Mouse (Mus musculus) forebrain, embryonic 11.5 days (tissue): ENCODE results near the gene Zfp536. TPM values are rescaled to one million over a fixed set of nuclear protein-coding genes. Genes with fewer than 3 reads are reported as not detected.

ENCODE experiments used
- ATAC-seq: fragments of 200-750 bp; cut with Nextera tagmentation; replicated peaks from 2 replicates; pipeline ENCODE4 v1.8.0; 2017; ENCODE audit warnings: moderate TSS enrichment; ENCODE audit not compliant: low FRiP score
- DNase-seq: peaks from one replicate; pipeline ENCODE4 v3.0.0-alpha.2; 2017; ENCODE audit warnings: low spot score
- H3K27ac ChIP-seq: fragments of 300-500 bp; sonication (generic); 2 replicates; pipeline ENCODE4 v1.5.1; 2014; ENCODE audit warnings: low read depth, low read length
- H3K27me3 ChIP-seq: fragments of 300-500 bp; sonication (generic); 2 replicates; pipeline ENCODE4 v1.6.1; 2014; ENCODE audit warnings: mild to moderate bottlenecking, low read length, mixed read lengths; ENCODE audit not compliant: control insufficient read depth, insufficient read depth
- H3K36me3 ChIP-seq: fragments of 300-500 bp; sonication (generic); 2 replicates; pipeline ENCODE4 v1.6.1; 2014; ENCODE audit warnings: mild to moderate bottlenecking, low read length, moderate library complexity, mixed read lengths; ENCODE audit not compliant: control insufficient read depth, insufficient read depth
- H3K4me1 ChIP-seq: fragments of 300-500 bp; sonication (generic); replicated peaks from 2 replicates; pipeline ENCODE4 v1.6.1; 2014; ENCODE audit warnings: low read length, mixed read lengths; ENCODE audit not compliant: control insufficient read depth, insufficient read depth
- H3K4me2 ChIP-seq: fragments of 300-500 bp; sonication (generic); 2 replicates; pipeline ENCODE4 v1.6.1; 2014; ENCODE audit warnings: low read depth, mild to moderate bottlenecking, low read length, moderate library complexity, mixed read lengths; ENCODE audit not compliant: severe bottlenecking
- H3K4me3 ChIP-seq: fragments of 300-500 bp; sonication (generic); 2 replicates; pipeline ENCODE4 v1.5.1; 2014; ENCODE audit warnings: low read depth, low read length
- H3K9ac ChIP-seq: fragments of 300-500 bp; sonication (generic); 2 replicates; pipeline ENCODE4 v1.6.1; 2014; ENCODE audit warnings: low read length
- H3K9me3 ChIP-seq: fragments of 300-500 bp; sonication (generic); 2 replicates; pipeline ENCODE4 v1.6.1; 2016; ENCODE audit warnings: low read length, mixed read lengths; ENCODE audit not compliant: control insufficient read depth
- WGBS: fragments of 180-500 bp; shearing (Covaris S2); extraction: QIAGEN DNeasy Blood & Tissue Kit; methylation state at CpG from one replicate; pipeline ENCODE4 v1.1.7; 2014; 5-methylcytosine and 5-hydroxymethylcytosine counted together
- polyA plus RNA-seq: library from polyadenylated mRNA; unstranded; fragments of >200 nt; fragmentation: Nextera tagmentation; extraction: Ambion mirVana; gene quantifications from 2 replicates; pipeline ENCODE4 v1.2.1, GENCODE M21; 2014

Gene Zfp536
- polyA plus RNA-seq, 1 experiment from 2014 or later = 41.8 TPM

DNA sequence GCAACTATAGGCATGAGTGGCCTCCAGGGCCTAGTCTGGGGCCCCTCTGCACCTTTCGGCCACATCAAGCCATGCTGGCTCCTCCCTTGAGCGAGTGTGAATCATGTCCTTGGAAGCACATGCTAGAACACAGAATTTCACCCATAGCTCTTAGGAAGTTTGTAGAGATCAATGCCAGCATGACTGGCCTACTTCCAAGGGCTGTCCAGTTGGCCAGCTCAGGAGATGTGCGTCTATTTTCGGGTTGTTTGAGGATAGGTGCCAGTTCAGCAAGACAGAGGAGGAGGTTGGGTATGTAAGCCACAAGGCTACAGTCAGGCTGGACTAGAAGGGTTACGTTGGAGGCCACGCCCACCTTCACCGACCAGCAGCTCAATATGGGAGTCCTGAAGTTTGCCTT, 201.4 kb downstream of the Zfp536 start:
- DNase-seq (no peak), ATAC-seq (no peak)
- H3K4me1 ChIP-seq = no peaks in the 10 kb centered on the region
- no peaks in the 10 kb centered on the region; the same call in 1 of the 2 replicates for H3K36me3 ChIP-seq
- no peak overlapping the region for H3K4me3 ChIP-seq
- no peaks in the 10 kb centered on the region for H3K9me3 ChIP-seq
- 92% methylated on average over 7 of the region's 7 CpGs for WGBS
- no peaks in the 10 kb centered on the region for H3K27me3 ChIP-seq
- H3K27ac ChIP-seq = no peak overlapping the region
- no peak overlapping the region for H3K4me2 ChIP-seq
- no peak overlapping the region for H3K9ac ChIP-seq

- peaks cover 19% of the 10 kb centered on the region for H3K4me1 ChIP-seq
- no peaks in the 10 kb centered on the region for H3K27me3 ChIP-seq
- H3K9me3 ChIP-seq = no peaks in the 10 kb centered on the region
- no peak overlapping the region for H3K4me2 ChIP-seq
- H3K27ac ChIP-seq = no peak overlapping the region
- no peaks in the 10 kb centered on the region; the same call in 1 of the 2 replicates for H3K36me3 ChIP-seq
- H3K4me3 ChIP-seq = no peak overlapping the region
- ATAC-seq (no peak), DNase-seq (no peak)
- no peak overlapping the region for H3K9ac ChIP-seq
- 82% methylated on average over 31 of the region's 31 CpGs for WGBS
Measured at GRCm38 (mm10) chr7:37568811-37569500, 204.5 kb downstream of the Zfp536 start.

- no peak for ATAC-seq
- no peaks in the 10 kb centered on the region for H3K27me3 ChIP-seq
Measured at GRCm38 (mm10) chr7:37568041-37568440, 205.4 kb downstream of the Zfp536 start.

GRCm38 (mm10) chr7:37566019-37566418, 207.4 kb downstream of the Zfp536 start:
- WGBS = 18% methylated on average over 9 of the region's 9 CpGs
- ATAC-seq (no peak), DNase-seq (no peak)
- no peak overlapping the region for H3K4me3 ChIP-seq
- peak overlapping the region; percentile 16; the same call in 1 of the 2 replicates for H3K4me2 ChIP-seq
- no peaks in the 10 kb centered on the region for H3K9me3 ChIP-seq
- no peaks in the 10 kb centered on the region; the same call in 1 of the 2 replicates for H3K36me3 ChIP-seq
- H3K27ac ChIP-seq = peak overlapping the region; percentile 26; the same call in 1 of the 2 replicates
- H3K9ac ChIP-seq = peak overlapping the region; percentile 43
- H3K4me1 ChIP-seq = peaks cover 38% of the 10 kb centered on the region
- H3K27me3 ChIP-seq = no peaks in the 10 kb centered on the region

More at GRCm38 (mm10) chr7:37568041-37568440, 205.4 kb downstream of the Zfp536 start:
- Histone ChIP-seq H3K36me3 (no peaks in the 10 kb centered on the region; the same call in 1 of the 2 replicates), H3K27ac (no peak overlapping the region), H3K9ac (no peak overlapping the region), H3K4me3 (no peak overlapping the region), H3K9me3 (no peaks in the 10 kb centered on the region), H3K4me2 (no peak overlapping the region), H3K4me1 (peaks cover 22% of the 10 kb centered on the region)
- WGBS = 94% methylated on average over 14 of the region's 14 CpGs
- no peak for DNase-seq

DNA sequence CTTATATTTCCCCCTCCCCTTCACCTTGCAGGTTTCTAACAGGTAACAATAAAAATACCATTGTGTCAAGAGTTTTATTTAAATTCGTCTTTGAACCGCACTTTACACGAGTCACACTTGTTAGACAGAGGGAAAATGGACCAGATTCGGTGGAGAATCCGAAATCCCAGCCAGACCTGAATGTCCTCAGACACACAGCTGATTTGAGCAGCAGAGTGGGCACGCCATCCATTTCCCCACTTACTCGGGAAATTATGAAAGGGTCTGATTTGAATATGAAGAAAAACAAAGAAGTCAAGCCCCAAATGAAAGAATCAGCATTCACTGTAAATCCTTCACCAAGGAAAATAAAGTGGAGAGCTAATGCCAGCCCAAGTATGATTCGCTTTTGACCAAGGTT, 208.1 kb downstream of the Zfp536 start:
- DNase-seq = no peak
- WGBS = 39% methylated on average over 8 of the region's 8 CpGs
- Histone ChIP-seq H3K27me3 (no peaks in the 10 kb centered on the region), H3K4me2 (no peak overlapping the region), H3K9me3 (no peaks in the 10 kb centered on the region), H3K36me3 (no peaks in the 10 kb centered on the region; the same call in 1 of the 2 replicates), H3K9ac (no peak overlapping the region; the same call in 1 of the 2 replicates), H3K4me1 (peaks cover 38% of the 10 kb centered on the region), H3K27ac (peak overlapping the region; percentile 26; the same call in 1 of the 2 replicates), H3K4me3 (no peak overlapping the region)
- ATAC-seq = no peak

DNA sequence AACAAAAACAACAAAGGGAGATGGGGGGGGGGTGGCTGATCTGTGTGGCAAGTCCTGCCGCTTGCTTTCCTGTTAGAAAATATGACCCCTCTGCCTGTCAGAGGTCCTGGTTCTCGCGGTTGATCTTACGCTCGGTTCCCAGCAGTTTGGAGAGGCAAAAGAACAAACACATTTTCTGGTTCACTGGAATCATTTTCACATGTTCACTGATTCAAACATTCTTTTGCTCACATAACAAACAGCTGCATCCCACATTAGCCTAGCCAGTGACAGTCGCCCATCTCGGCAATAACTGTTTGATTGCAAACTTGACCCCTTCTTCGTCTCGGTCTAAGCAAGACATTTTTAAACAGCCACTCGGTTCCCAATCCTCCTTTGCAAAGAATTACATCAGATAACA, 208.8 kb downstream of the Zfp536 start:
- Histone ChIP-seq H3K9ac (0 out of 2 replicates have a peak overlapping the region, but pooled peaks have one; percentile 1), H3K4me3 (no peak overlapping the region), H3K36me3 (no peaks in the 10 kb centered on the region; the same call in 1 of the 2 replicates), H3K4me1 (peaks cover 38% of the 10 kb centered on the region), H3K27ac (peak overlapping the region; percentile 44; the same call in 1 of the 2 replicates), H3K9me3 (no peaks in the 10 kb centered on the region), H3K4me2 (peak overlapping the region; percentile 28), H3K27me3 (no peaks in the 10 kb centered on the region)
- no peak for DNase-seq
- WGBS = 2% methylated on average over 10 of the region's 10 CpGs
- no peak for ATAC-seq

- whole genome bisulfite sequencing = 5% methylated on average over 6 of the region's 6 CpGs
Measured at GRCm38 (mm10) chr7:37563831-37564400, 209.5 kb downstream of the Zfp536 start.

DNA sequence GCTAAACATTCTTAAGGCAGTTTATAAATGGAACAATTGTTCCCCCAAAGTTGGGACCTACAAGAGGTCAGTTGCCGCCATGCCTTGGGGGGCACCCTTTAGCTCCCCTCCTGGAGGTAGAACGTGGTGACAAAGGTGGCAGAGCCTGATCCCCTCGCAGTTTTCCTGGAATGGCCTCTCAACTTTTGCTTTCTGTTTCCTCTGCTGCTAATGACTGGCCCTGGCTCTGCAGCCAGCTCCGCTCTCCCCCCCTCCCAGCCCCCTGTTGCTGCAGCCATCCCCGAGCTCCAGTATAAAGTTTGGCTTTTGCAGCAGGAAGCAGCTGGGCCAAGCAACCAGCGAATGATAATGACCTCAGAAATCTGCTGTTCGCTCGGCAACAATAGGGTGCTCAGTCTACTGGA, 210.3 kb downstream of the Zfp536 start:
- DNase-seq (peak; percentile 85), ATAC-seq (peak; percentile 86)
- 2% methylated on average over 8 of the region's 8 CpGs for WGBS
- H3K4me1 ChIP-seq = peaks cover 39% of the 10 kb centered on the region
- 0 out of 2 replicates have a peak overlapping the region, but pooled peaks have one; percentile 7 for H3K27ac ChIP-seq
- H3K27me3 ChIP-seq = no peaks in the 10 kb centered on the region
- 0 out of 2 replicates have a peak overlapping the region, but pooled peaks have one; percentile 12 for H3K9ac ChIP-seq
- H3K9me3 ChIP-seq = no peaks in the 10 kb centered on the region
- H3K4me3 ChIP-seq = no peak overlapping the region
- no peaks in the 10 kb centered on the region for H3K36me3 ChIP-seq
- H3K4me2 ChIP-seq = peak overlapping the region; percentile 42

More at GRCm38 (mm10) chr7:37563831-37564400, 209.5 kb downstream of the Zfp536 start:
- ATAC-seq (no peak), DNase-seq (no peak)
- H3K36me3 ChIP-seq = no peaks in the 10 kb centered on the region; the same call in 1 of the 2 replicates
- no peak overlapping the region for H3K4me3 ChIP-seq
- no peak overlapping the region for H3K9ac ChIP-seq
- H3K4me2 ChIP-seq = peak overlapping the region; percentile 28; the same call in 1 of the 2 replicates
- H3K27me3 ChIP-seq = no peaks in the 10 kb centered on the region
- H3K9me3 ChIP-seq = no peaks in the 10 kb centered on the region
- peak overlapping the region; percentile 44; the same call in 1 of the 2 replicates for H3K27ac ChIP-seq
- peaks cover 38% of the 10 kb centered on the region for H3K4me1 ChIP-seq
